Mouse (Mus musculus) heart, embryonic 16.5 days (tissue): ENCODE measurements around the gene Cnksr1. TPM values are rescaled to one million over a fixed set of nuclear protein-coding genes. Genes with fewer than 3 reads are reported as not detected.

Source experiments
- ATAC-seq: fragments of 200-750 bp; cut with Nextera tagmentation; replicated peaks from 2 replicates; pipeline ENCODE4 v1.8.0; 2017; ENCODE audit warnings: moderate number of reproducible peaks; ENCODE audit not compliant: insufficient read depth, low FRiP score; ENCODE audit errors: extremely low read depth
- H3K27ac ChIP-seq: fragments of 300-500 bp; sonication (generic); 2 replicates; pipeline ENCODE4 v1.5.1; 2014; ENCODE audit warnings: mild to moderate bottlenecking, low read length, control low read depth, moderate library complexity
- H3K27me3 ChIP-seq: fragments of 300-500 bp; sonication (generic); 2 replicates; pipeline ENCODE4 v1.6.1; 2014; ENCODE audit warnings: low read length, mixed read lengths; ENCODE audit not compliant: control insufficient read depth, insufficient read depth
- H3K36me3 ChIP-seq: fragments of 300-500 bp; sonication (generic); 2 replicates; pipeline ENCODE4 v1.6.1; 2014; ENCODE audit not compliant: control insufficient read depth, insufficient read depth
- H3K4me1 ChIP-seq: fragments of 300-500 bp; sonication (generic); 2 replicates; pipeline ENCODE4 v1.6.1; 2014; ENCODE audit warnings: low read length, mixed read lengths; ENCODE audit not compliant: control insufficient read depth, insufficient read depth
- H3K4me2 ChIP-seq: fragments of 300-500 bp; sonication (generic); 2 replicates; pipeline ENCODE4 v1.6.1; 2014; ENCODE audit warnings: low read depth, mild to moderate bottlenecking, control low read depth, low read length
- H3K4me3 ChIP-seq: fragments of 300-500 bp; sonication (generic); 2 replicates; pipeline ENCODE4 v1.5.1; 2014; ENCODE audit warnings: mild to moderate bottlenecking, control low read depth, low read length
- H3K9ac ChIP-seq: fragments of 300-500 bp; sonication (generic); 2 replicates; pipeline ENCODE4 v1.6.1; 2014; ENCODE audit warnings: low read length, control low read depth
- H3K9me3 ChIP-seq: fragments of 300-500 bp; sonication (generic); replicated peaks from 2 replicates; pipeline ENCODE4 v1.6.1; 2016; ENCODE audit warnings: low read length; ENCODE audit not compliant: control insufficient read depth
- WGBS: fragments of 180-500 bp; shearing (Covaris S2); extraction: QIAGEN DNeasy Blood & Tissue Kit; methylation state at CpG from one replicate; pipeline ENCODE4 v1.1.7; 2014; 5-methylcytosine and 5-hydroxymethylcytosine counted together
- polyA plus RNA-seq: library from polyadenylated mRNA; unstranded; fragments of >200 nt; fragmentation: Nextera tagmentation; extraction: Ambion mirVana; gene quantifications from 2 replicates; pipeline ENCODE4 v1.2.1, GENCODE M21; 2015

The Cnksr1 gene
- polyA plus RNA-seq, 1 experiment from 2014 or later = 1.1 TPM

DNA sequence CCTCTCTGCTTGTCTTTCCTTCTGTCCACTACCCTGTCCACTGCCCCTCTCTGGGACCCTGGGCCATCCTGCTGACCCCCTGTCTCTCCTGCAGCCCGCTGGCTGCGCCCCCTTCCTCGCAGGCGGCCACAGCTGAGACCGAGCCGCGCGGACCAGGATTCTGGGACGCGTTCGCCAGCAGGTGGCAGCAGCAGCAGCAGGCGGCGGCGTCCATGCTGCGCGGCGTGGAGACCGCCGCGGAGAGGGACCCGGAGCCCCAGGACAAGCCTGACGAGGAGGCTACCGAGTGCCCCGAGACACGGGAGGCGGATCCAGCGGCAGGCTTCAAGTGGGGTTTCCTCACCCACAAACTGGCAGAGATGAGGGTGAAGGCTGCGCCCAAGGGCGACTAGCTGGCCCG is 11.5 kb upstream of the Cnksr1 start:
- H3K4me3 ChIP-seq = peak overlapping the region; percentile 61
- 2% methylated on average over 30 of the region's 30 CpGs for WGBS
- peak overlapping the region; percentile 71 for H3K9ac ChIP-seq
- peak overlapping the region; percentile 94 for H3K4me2 ChIP-seq
- peak; percentile 56; the same call in 1 of the 2 replicates for ATAC-seq
- H3K27ac ChIP-seq = no peak overlapping the region
- H3K9me3 ChIP-seq = no peaks in the 10 kb centered on the region
- peaks cover 50% of the 10 kb centered on the region for H3K27me3 ChIP-seq
- peaks cover 42% of the 10 kb centered on the region for H3K4me1 ChIP-seq
- no peaks in the 10 kb centered on the region for H3K36me3 ChIP-seq

DNA sequence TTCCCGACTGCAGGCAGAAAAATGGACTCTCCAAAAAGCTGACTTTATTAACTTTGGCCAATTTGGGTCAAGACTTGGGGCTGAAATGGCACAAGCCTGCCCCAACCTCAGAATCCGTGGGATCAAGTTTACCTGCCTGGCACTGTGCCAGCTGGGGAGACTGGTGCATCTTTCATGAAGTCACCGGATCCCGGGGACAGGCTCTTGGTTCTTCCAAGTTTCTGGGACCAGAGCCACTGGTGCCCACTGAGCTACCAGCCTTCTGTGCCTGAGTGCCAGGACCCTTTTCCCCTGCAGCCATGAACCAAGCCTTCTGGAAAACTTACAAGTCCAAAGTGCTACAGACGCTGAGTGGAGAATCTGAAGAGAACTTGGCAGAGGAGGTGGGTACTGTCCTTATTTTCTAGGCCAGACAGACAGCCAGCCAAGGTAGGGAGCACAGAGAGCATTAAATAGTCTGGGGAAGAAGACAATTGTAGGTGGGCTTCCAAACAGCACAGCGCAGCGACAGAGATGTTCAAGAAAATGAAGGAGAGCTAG is 8.6 kb upstream of the Cnksr1 start, which contains the start of gene Gm30191:
Gene Gm30191, plus strand, starts transcription at position 217 of the 540 bp plus-strand sequence.
- H3K9me3 ChIP-seq = no peaks in the 10 kb centered on the region
- peak within 1 kb of the TSS; percentile 89 for H3K9ac ChIP-seq
- peak within 1 kb of the TSS; percentile 89 for H3K4me3 ChIP-seq
- no peak within 1 kb of the TSS for H3K27ac ChIP-seq
- H3K4me2 ChIP-seq = peak within 1 kb of the TSS; percentile 99
- H3K36me3 ChIP-seq = no peaks in the 10 kb centered on the region
- ATAC-seq = no peak
- 74% methylated on average over 7 of the region's 7 CpGs for WGBS
- peaks cover 36% of the 10 kb centered on the region for H3K27me3 ChIP-seq
- peaks cover 28% of the 10 kb centered on the region for H3K4me1 ChIP-seq

DNA sequence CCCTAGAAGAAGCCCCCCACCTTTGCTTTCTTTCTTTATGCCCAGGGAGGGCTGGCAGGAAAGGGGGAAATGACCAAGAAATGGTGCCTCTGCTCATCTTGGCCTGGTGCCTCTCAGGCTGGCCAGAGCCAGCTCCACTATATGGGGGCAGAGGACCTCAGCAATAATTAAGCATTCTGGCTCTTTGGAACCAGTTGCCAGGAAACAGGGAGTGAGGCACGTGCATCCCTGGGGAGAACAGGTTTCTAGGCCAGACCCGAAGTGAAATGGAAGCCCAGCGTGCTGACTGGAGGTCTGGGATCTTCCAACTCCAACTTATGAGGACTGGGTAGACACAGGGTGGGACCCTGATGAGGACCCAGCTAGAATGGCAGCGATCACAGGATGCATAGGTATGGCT is 8.1 kb upstream of the Cnksr1 start:
- Histone ChIP-seq H3K27ac (no peak overlapping the region), H3K36me3 (no peaks in the 10 kb centered on the region), H3K4me2 (no peak overlapping the region), H3K9ac (no peak overlapping the region), H3K9me3 (no peaks in the 10 kb centered on the region), H3K4me1 (peaks cover 24% of the 10 kb centered on the region), H3K4me3 (no peak overlapping the region), H3K27me3 (peaks cover 32% of the 10 kb centered on the region)
- WGBS = 57% methylated on average over 4 of the region's 4 CpGs
- ATAC-seq = no peak

DNA sequence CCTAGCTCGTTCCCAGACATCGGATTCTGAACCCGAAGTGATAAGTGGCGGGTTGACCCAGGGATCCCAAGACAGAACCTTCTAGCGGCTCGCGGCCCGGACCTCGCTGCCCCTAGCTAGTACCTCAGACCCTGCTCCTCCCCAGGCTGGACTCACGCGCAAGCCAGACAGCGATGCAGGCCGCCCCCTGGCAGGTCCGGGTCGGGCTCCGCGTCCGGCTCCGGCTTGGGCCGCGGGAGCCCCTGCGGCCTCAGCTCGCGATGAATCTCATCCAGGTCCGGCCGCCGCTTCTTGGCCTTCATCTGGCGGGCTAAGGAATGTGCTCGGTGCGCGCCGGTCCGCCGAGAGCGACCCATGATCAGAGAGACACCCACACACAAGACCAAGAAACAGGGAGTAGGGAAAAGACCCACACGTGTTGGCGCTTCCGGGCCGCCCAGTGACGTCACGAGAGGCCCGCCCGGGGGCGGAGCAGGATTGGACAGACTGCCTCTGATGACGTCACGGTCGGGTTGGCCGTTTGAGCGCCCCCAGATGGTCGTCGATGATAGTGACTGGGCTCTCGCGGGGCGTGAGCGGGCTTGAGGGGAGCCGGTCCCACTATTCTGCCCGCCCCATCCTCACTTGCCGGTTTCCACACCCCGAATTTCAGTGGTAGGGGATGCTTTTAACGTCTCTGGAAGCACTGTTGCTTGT is 7.1 kb upstream of the Cnksr1 start, which contains the start of gene Zfp593:
Gene Zfp593, minus strand, starts transcription at position 445 of the 696 bp plus-strand sequence.
- Histone ChIP-seq H3K27me3 (peaks cover 23% of the 10 kb centered on the region), H3K4me2 (peak within 1 kb of the TSS; percentile 99), H3K9me3 (no peaks in the 10 kb centered on the region), H3K4me1 (peaks cover 16% of the 10 kb centered on the region), H3K36me3 (no peaks in the 10 kb centered on the region), H3K4me3 (peak within 1 kb of the TSS; percentile 89), H3K9ac (peak within 1 kb of the TSS; percentile 89), H3K27ac (no peak within 1 kb of the TSS)
- WGBS = under 1% methylated on average over 60 of the region's 60 CpGs
- peak; percentile 82 for ATAC-seq

DNA sequence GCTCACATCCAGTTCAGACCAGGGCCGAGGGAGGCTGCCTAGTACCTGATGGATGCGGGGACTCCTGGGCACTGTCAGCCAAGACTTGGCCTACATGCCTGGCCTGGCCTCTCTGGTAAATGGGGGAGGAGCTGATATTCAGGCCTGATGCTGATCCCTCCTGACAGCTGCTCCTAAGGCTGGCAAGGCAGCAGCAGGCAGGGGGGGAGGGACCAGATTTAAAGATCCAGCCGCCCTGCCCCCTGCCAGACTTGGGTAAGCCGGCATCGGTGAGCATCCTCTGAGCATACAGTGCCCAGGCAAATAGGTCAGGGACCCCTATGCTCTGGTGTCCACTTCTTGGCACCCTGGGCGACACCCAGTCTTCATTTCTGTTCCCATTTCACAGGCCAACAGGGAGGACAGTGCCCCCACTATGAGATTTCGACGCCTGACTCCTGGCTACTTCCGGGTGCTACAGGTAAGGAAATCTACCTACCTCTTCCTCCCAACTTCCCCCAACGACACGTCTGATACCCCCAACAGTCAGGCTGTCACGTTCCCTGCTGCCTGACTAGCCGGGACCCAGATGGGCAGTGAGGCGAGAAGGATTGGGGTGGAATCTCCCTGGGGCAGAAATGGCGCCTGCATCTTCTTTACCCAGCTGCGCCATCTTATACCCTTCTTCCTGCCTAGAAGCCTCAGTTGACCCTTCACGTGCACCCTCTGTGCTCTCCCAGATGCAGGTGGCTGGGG is 5.5 kb upstream of the Cnksr1 start, which contains the start of gene E130218I03Rik:
Gene E130218I03Rik, plus strand, starts transcription at position 147 of the 735 bp plus-strand sequence.
- Histone ChIP-seq H3K4me2 (peak within 1 kb of the TSS; percentile 99; the same call in 1 of the 2 replicates), H3K27ac (no peak within 1 kb of the TSS), H3K4me3 (peak within 1 kb of the TSS; percentile 89), H3K9ac (peak within 1 kb of the TSS; percentile 89; the same call in 1 of the 2 replicates), H3K27me3 (peaks cover 14% of the 10 kb centered on the region), H3K9me3 (no peaks in the 10 kb centered on the region), H3K36me3 (no peaks in the 10 kb centered on the region), H3K4me1 (peaks cover 15% of the 10 kb centered on the region)
- no peak for ATAC-seq
- 88% methylated on average over 17 of the region's 17 CpGs for WGBS

DNA sequence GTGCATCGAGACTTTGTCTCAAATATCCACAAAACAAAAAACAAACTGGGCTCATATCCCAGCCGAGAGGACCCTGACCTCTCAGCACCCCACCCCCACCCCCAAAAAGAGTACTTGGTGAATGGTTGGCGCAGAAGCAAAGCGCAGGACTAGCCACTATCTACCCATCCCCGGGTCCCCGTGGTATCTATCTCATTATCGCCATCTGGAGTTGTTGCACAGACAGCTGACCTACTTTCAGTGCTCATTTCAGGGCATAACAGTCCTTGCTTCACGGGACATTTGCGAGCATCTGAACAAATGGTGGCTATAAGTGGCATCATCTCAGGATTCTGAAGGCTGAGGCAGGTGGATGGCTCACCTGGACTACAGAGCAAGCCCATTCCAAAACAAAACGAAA is 487 bp upstream of the Cnksr1 start:
- H3K4me3 ChIP-seq = peak overlapping the region; percentile 49
- no peak for ATAC-seq
- WGBS = 10% methylated on average over 10 of the region's 10 CpGs
- H3K27me3 ChIP-seq = no peaks in the 10 kb centered on the region
- no peak overlapping the region for H3K27ac ChIP-seq
- no peaks in the 10 kb centered on the region for H3K9me3 ChIP-seq
- no peaks in the 10 kb centered on the region for H3K36me3 ChIP-seq
- H3K4me1 ChIP-seq = peaks cover 8% of the 10 kb centered on the region
- no peak overlapping the region; the same call in 1 of the 2 replicates for H3K9ac ChIP-seq
- H3K4me2 ChIP-seq = peak overlapping the region; percentile 76

DNA sequence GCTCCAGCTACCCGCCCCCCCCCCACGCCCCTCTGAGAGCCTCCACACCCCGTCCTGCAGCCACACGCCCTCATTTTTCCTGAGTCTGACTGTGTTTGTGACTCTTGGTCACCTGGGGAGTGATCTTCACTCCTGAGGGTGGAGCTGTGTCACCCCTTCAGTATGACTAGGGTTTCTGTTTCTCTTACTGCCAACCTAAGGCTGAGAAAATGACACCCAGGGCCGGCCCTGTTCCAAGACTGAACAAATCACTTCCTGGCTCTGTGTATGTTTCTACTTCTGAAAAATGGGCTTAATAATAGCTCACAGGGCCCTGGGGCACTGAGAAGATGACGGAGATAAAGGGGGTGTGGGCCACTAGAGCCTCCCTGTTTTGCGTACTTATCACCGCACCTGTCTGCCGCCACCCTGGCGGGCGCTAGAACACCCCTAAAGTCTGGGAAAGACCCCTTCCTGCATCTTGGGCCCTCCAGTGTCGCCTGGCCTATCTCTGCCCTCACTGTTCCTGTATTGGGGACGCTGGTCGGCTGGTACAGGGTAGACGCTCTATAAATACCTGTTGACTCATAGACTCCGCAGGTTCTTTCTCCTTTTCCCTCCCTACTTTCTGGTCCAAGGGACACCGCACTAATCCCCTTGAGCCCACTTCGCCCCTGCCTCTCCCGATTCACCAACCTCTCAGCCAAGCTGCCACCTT is 469 bp downstream of the Cnksr1 start:
- WGBS = 24% methylated on average over 19 of the region's 19 CpGs
- H3K4me3 ChIP-seq = peak overlapping the region; percentile 49
- no peak overlapping the region for H3K27ac ChIP-seq
- H3K4me2 ChIP-seq = peak overlapping the region; percentile 76
- peak overlapping the region; percentile 65 for H3K9ac ChIP-seq
- peaks cover 8% of the 10 kb centered on the region for H3K4me1 ChIP-seq
- no peaks in the 10 kb centered on the region for H3K36me3 ChIP-seq
- ATAC-seq = peak; percentile 49; the same call in 1 of the 2 replicates
- no peaks in the 10 kb centered on the region for H3K27me3 ChIP-seq
- H3K9me3 ChIP-seq = no peaks in the 10 kb centered on the region

DNA sequence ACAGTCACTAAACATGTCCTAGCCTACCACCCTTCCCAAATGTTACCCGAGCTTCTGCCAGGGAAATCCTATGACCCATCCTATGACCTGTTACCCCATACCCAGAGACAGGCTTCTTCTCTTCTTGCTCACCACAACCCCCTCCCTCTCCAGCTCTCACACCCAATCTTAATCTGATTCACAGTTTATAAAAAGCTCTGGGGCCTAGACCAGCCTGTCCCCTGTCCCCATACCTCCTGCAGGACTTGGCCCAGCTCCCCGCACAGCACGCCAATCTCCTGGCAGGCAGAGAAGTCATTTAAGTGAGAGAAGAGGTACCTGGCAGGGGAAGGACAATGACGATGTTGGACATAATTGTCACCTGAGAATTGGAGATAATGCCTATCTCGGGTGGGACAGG is 3.3 kb downstream of the Cnksr1 start:
- H3K4me2 ChIP-seq = no peak overlapping the region
- H3K9ac ChIP-seq = no peak overlapping the region
- H3K36me3 ChIP-seq = no peaks in the 10 kb centered on the region
- 60% methylated on average over 5 of the region's 5 CpGs for WGBS
- no peak overlapping the region for H3K27ac ChIP-seq
- no peak overlapping the region for H3K4me3 ChIP-seq
- peaks cover 8% of the 10 kb centered on the region for H3K4me1 ChIP-seq
- H3K27me3 ChIP-seq = no peaks in the 10 kb centered on the region
- no peak for ATAC-seq
- no peaks in the 10 kb centered on the region for H3K9me3 ChIP-seq
